Mouse (Mus musculus) neural tube, embryonic 13.5 days (tissue): ENCODE measurements around the gene AC129217.1. TPM values are rescaled to one million over a fixed set of nuclear protein-coding genes. Genes with fewer than 3 reads are reported as not detected.

Experiments used
- ATAC-seq: fragments of 200-750 bp; cut with Nextera tagmentation; 2 replicates; pipeline ENCODE4 v1.8.0; 2017; ENCODE audit warnings: low read depth, mild to moderate bottlenecking, moderate TSS enrichment, moderate library complexity
- H3K27ac ChIP-seq: fragments of 300-500 bp; sonication (generic); replicated peaks from 2 replicates; pipeline ENCODE4 v1.5.1; 2015; ENCODE audit warnings: moderate library complexity, mild to moderate bottlenecking, inconsistent platforms
- H3K27me3 ChIP-seq: fragments of 300-500 bp; sonication (generic); 2 replicates; pipeline ENCODE4 v1.6.1; 2015; ENCODE audit warnings: mild to moderate bottlenecking, inconsistent platforms
- H3K36me3 ChIP-seq: fragments of 300-500 bp; sonication (generic); 2 replicates; pipeline ENCODE4 v1.6.1; 2015; ENCODE audit warnings: mild to moderate bottlenecking, inconsistent platforms
- H3K4me1 ChIP-seq: fragments of 300-500 bp; sonication (generic); replicated peaks from 2 replicates; pipeline ENCODE4 v1.6.1; 2015; ENCODE audit warnings: inconsistent platforms
- H3K4me2 ChIP-seq: fragments of 300-500 bp; sonication (generic); 2 replicates; pipeline ENCODE4 v1.6.1; 2015; ENCODE audit warnings: inconsistent platforms, mild to moderate bottlenecking, moderate library complexity
- H3K4me3 ChIP-seq: fragments of 300-500 bp; sonication (generic); 2 replicates; pipeline ENCODE4 v1.5.1; 2015; ENCODE audit warnings: mild to moderate bottlenecking, inconsistent platforms
- H3K9ac ChIP-seq: fragments of 300-500 bp; sonication (generic); 2 replicates; pipeline ENCODE4 v1.6.1; 2015; ENCODE audit warnings: moderate library complexity, mild to moderate bottlenecking, inconsistent platforms
- H3K9me3 ChIP-seq: fragments of 300-500 bp; sonication (generic); 2 replicates; pipeline ENCODE4 v1.6.1; 2016; ENCODE audit warnings: inconsistent platforms
- WGBS: fragments of 180-500 bp; shearing (Covaris S2); methylation state at CpG from one replicate; pipeline ENCODE4 v1.1.7; 2015; 5-methylcytosine and 5-hydroxymethylcytosine counted together
- polyA plus RNA-seq: library from polyadenylated mRNA; unstranded; fragments of >200 nt; fragmentation: Nextera tagmentation; extraction: Ambion mirVana; gene quantifications from 2 replicates; pipeline ENCODE4 v1.2.1, GENCODE M21; 2015

Gene AC129217.1
- not detected in 2 replicates for polyA plus RNA-seq

GRCm38 (mm10) chr19:8829660-8830059 lies at the start of gene AC129217.1:
AC129217.1 (plus strand) TSS chr19:8829773.
- no peaks in the 10 kb centered on the region for H3K27me3 ChIP-seq
- no peak within 1 kb of the TSS for H3K9ac ChIP-seq
- ATAC-seq = no peak
- H3K36me3 ChIP-seq = peaks cover 99% of the 10 kb centered on the region
- no peak within 1 kb of the TSS for H3K27ac ChIP-seq
- H3K4me1 ChIP-seq = no peaks in the 10 kb centered on the region
- H3K4me2 ChIP-seq = no peak within 1 kb of the TSS
- H3K9me3 ChIP-seq = no peaks in the 10 kb centered on the region
- no peak within 1 kb of the TSS for H3K4me3 ChIP-seq
- 86% methylated on average over 8 of the region's 8 CpGs for WGBS

- Histone ChIP-seq H3K36me3 (peaks cover 33% of the 10 kb centered on the region), H3K4me2 (peak within 1 kb of the TSS; percentile 65), H3K4me1 (peaks cover 22% of the 10 kb centered on the region), H3K27me3 (no peaks in the 10 kb centered on the region), H3K27ac (peak within 1 kb of the TSS; percentile 76), H3K9me3 (no peaks in the 10 kb centered on the region), H3K9ac (peak within 1 kb of the TSS; percentile 77), H3K4me3 (peak within 1 kb of the TSS; percentile 69)
- ATAC-seq = peak; percentile 100
- under 1% methylated on average over 32 of the region's 32 CpGs for WGBS
Measured at GRCm38 (mm10) chr19:8786008-8786781, 43.4 kb upstream of the AC129217.1 start, which contains the start of gene Taf6l. Taf6l (minus strand) TSS chr19:8786417.

GRCm38 (mm10) chr19:8788521-8788920 lies 41.1 kb upstream of the AC129217.1 start:
- no peaks in the 10 kb centered on the region for H3K27me3 ChIP-seq
- peaks cover 22% of the 10 kb centered on the region for H3K4me1 ChIP-seq
- H3K4me2 ChIP-seq = no peak overlapping the region
- peak overlapping the region; percentile 38; the same call in 1 of the 2 replicates for H3K9ac ChIP-seq
- no peak overlapping the region for H3K4me3 ChIP-seq
- H3K9me3 ChIP-seq = no peaks in the 10 kb centered on the region
- H3K27ac ChIP-seq = 0 out of 2 replicates have a peak overlapping the region, but pooled peaks have one; percentile 19
- H3K36me3 ChIP-seq = peaks cover 26% of the 10 kb centered on the region
- 23% methylated on average over 3 of the region's 3 CpGs for WGBS
- ATAC-seq = no peak

- peaks cover 22% of the 10 kb centered on the region for H3K4me1 ChIP-seq
Measured at GRCm38 (mm10) chr19:8789171-8789570, 40.4 kb upstream of the AC129217.1 start.

GRCm38 (mm10) chr19:8790171-8790570 lies 39.4 kb upstream of the AC129217.1 start:
- Histone ChIP-seq H3K27me3 (no peaks in the 10 kb centered on the region), H3K27ac (no peak overlapping the region), H3K4me3 (no peak overlapping the region), H3K9ac (no peak overlapping the region), H3K9me3 (no peaks in the 10 kb centered on the region), H3K4me1 (peaks cover 21% of the 10 kb centered on the region), H3K4me2 (no peak overlapping the region), H3K36me3 (peaks cover 37% of the 10 kb centered on the region)
- 81% methylated on average over 7 of the region's 7 CpGs for WGBS
- no peak for ATAC-seq

More at GRCm38 (mm10) chr19:8789171-8789570, 40.4 kb upstream of the AC129217.1 start:
- Histone ChIP-seq H3K9ac (peak overlapping the region; percentile 38; the same call in 1 of the 2 replicates), H3K27me3 (no peaks in the 10 kb centered on the region), H3K4me3 (no peak overlapping the region), H3K27ac (0 out of 2 replicates have a peak overlapping the region, but pooled peaks have one; percentile 19), H3K9me3 (no peaks in the 10 kb centered on the region), H3K36me3 (peaks cover 27% of the 10 kb centered on the region), H3K4me2 (no peak overlapping the region)
- WGBS = 62% methylated on average over 1 of the region's 1 CpGs
- ATAC-seq = no peak

GRCm38 (mm10) chr19:8798264-8798946 lies 31.2 kb upstream of the AC129217.1 start, which contains the start of gene Polr2g:
Polr2g (minus strand) TSS chr19:8798577.
- Histone ChIP-seq H3K36me3 (peaks cover 27% of the 10 kb centered on the region), H3K9ac (peak within 1 kb of the TSS; percentile 84), H3K4me1 (peaks cover 30% of the 10 kb centered on the region), H3K4me2 (peak within 1 kb of the TSS; percentile 94), H3K9me3 (no peaks in the 10 kb centered on the region), H3K27ac (peak within 1 kb of the TSS; percentile 71), H3K27me3 (no peaks in the 10 kb centered on the region), H3K4me3 (peak within 1 kb of the TSS; percentile 80)
- ATAC-seq = peak; percentile 70
- 1% methylated on average over 25 of the region's 25 CpGs for WGBS

GRCm38 (mm10) chr19:8798947-8799315 lies 30.6 kb upstream of the AC129217.1 start:
- no peak overlapping the region for H3K27ac ChIP-seq
- H3K9me3 ChIP-seq = no peaks in the 10 kb centered on the region
- H3K4me3 ChIP-seq = peak overlapping the region; percentile 80
- peaks cover 31% of the 10 kb centered on the region for H3K4me1 ChIP-seq
- H3K9ac ChIP-seq = no peak overlapping the region
- peak overlapping the region; percentile 94 for H3K4me2 ChIP-seq
- H3K27me3 ChIP-seq = no peaks in the 10 kb centered on the region
- peaks cover 24% of the 10 kb centered on the region for H3K36me3 ChIP-seq
- no peak for ATAC-seq

- Histone ChIP-seq H3K9me3 (no peaks in the 10 kb centered on the region), H3K4me2 (peak within 1 kb of the TSS; percentile 60), H3K36me3 (peaks cover 32% of the 10 kb centered on the region), H3K27me3 (no peaks in the 10 kb centered on the region), H3K4me1 (peaks cover 36% of the 10 kb centered on the region), H3K9ac (peak within 1 kb of the TSS; percentile 65), H3K27ac (peak within 1 kb of the TSS; percentile 86), H3K4me3 (peak within 1 kb of the TSS; percentile 52)
- WGBS = 0% methylated on average over 30 of the region's 30 CpGs
- ATAC-seq = peak; percentile 98
Measured at GRCm38 (mm10) chr19:8802130-8802821, 27.3 kb upstream of the AC129217.1 start, which contains the start of gene Zbtb3. Zbtb3 (plus strand) TSS chr19:8802555.

- no peak for ATAC-seq
- Histone ChIP-seq H3K27me3 (no peaks in the 10 kb centered on the region), H3K27ac (peak overlapping the region; percentile 86), H3K9ac (0 out of 2 replicates have a peak overlapping the region, but pooled peaks have one; percentile 1), H3K4me1 (peaks cover 28% of the 10 kb centered on the region), H3K9me3 (no peaks in the 10 kb centered on the region), H3K4me2 (peak overlapping the region; percentile 60), H3K4me3 (peak overlapping the region; percentile 52), H3K36me3 (peaks cover 38% of the 10 kb centered on the region)
- WGBS = 86% methylated on average over 9 of the region's 9 CpGs
Measured at GRCm38 (mm10) chr19:8803204-8803780, 26.3 kb upstream of the AC129217.1 start.

GRCm38 (mm10) chr19:8803879-8804660 lies 25.5 kb upstream of the AC129217.1 start:
- no peak for ATAC-seq
- WGBS = 95% methylated on average over 11 of the region's 11 CpGs
- Histone ChIP-seq H3K27me3 (no peaks in the 10 kb centered on the region), H3K9me3 (no peaks in the 10 kb centered on the region), H3K4me3 (no peak overlapping the region), H3K4me1 (peaks cover 23% of the 10 kb centered on the region), H3K4me2 (no peak overlapping the region), H3K36me3 (peaks cover 46% of the 10 kb centered on the region), H3K9ac (no peak overlapping the region), H3K27ac (no peak overlapping the region)

GRCm38 (mm10) chr19:8806810-8807209 lies 22.8 kb upstream of the AC129217.1 start:
- peaks cover 67% of the 10 kb centered on the region for H3K36me3 ChIP-seq
- no peak overlapping the region for H3K9ac ChIP-seq
- no peaks in the 10 kb centered on the region for H3K27me3 ChIP-seq
- H3K4me2 ChIP-seq = no peak overlapping the region
- WGBS = 96% methylated on average over 5 of the region's 5 CpGs
- peaks cover 19% of the 10 kb centered on the region for H3K4me1 ChIP-seq
- no peak overlapping the region for H3K4me3 ChIP-seq
- no peak for ATAC-seq
- no peak overlapping the region for H3K27ac ChIP-seq
- no peaks in the 10 kb centered on the region for H3K9me3 ChIP-seq
